Mouse (Mus musculus) CH12.LX (cell line): ENCODE measurements around the gene Gsdma3. TPM values are rescaled to one million over a fixed set of nuclear protein-coding genes. Genes with fewer than 3 reads are reported as not detected.

Experiments used
- DNase-seq: peaks from one replicate; pipeline ENCODE4 v3.0.0-alpha.2; 2013; ENCODE audit errors: extremely low read depth
- H3K27ac ChIP-seq: 2 replicates; pipeline ENCODE4 v1.5.1; 2012; ENCODE audit warnings: low read depth, mild to moderate bottlenecking, control low read depth, moderate library complexity; ENCODE audit not compliant: insufficient read depth
- H3K27me3 ChIP-seq: replicated peaks from 2 replicates; pipeline ENCODE3; 2012; ENCODE audit warnings: inconsistent platforms
- H3K36me3 ChIP-seq, 2 experiments: replicated peaks in 1 of 2; 2 replicates each; pipeline versions ENCODE3 to v1.6.1; 2012; ENCODE audit warnings: inconsistent platforms in 1 of 2, low read length in 1 of 2, mild to moderate bottlenecking in 1 of 2, mixed read lengths in 1 of 2, moderate library complexity in 1 of 2; ENCODE audit not compliant: control insufficient read depth in 1 of 2, insufficient read depth in 1 of 2
- H3K4me1 ChIP-seq, 2 experiments: 2 replicates each; pipeline ENCODE4 v1.6.1; 2012; ENCODE audit warnings: inconsistent platforms in 1 of 2, moderate library complexity in 1 of 2; ENCODE audit not compliant: insufficient read depth in 2 of 2, control insufficient read depth in 1 of 2
- H3K4me2 ChIP-seq: 2 replicates; pipeline ENCODE4 v1.6.1; 2012; ENCODE audit warnings: low read depth, mild to moderate bottlenecking, control low read depth; ENCODE audit not compliant: poor library complexity, insufficient read depth, severe bottlenecking
- H3K4me3 ChIP-seq, 3 experiments: fragments of 150-350 bp in 1 of 3; sonication (generic) in 1 of 3; replicated peaks in 1 of 3; 2 replicates each; pipeline versions ENCODE3 to v1.5.1; 2011 to 2012; ENCODE audit warnings: low read depth in 2 of 3, low read length in 2 of 3, mild to moderate bottlenecking in 2 of 3, moderate library complexity in 2 of 3, control low read depth in 1 of 3, improper control_type of control experiment in 1 of 3, inconsistent platforms in 1 of 3, mixed read lengths in 1 of 3; ENCODE audit not compliant: poor library complexity in 1 of 3
- H3K79me2 ChIP-seq: replicated peaks from 2 replicates; pipeline ENCODE4 v1.6.1; 2012; ENCODE audit warnings: mild to moderate bottlenecking, moderate library complexity; ENCODE audit not compliant: control insufficient read depth, poor library complexity, insufficient read depth, severe bottlenecking; ENCODE audit errors: extremely low read depth
- H3K9ac ChIP-seq: 2 replicates; pipeline ENCODE4 v1.6.1; 2012; ENCODE audit warnings: low read depth, mild to moderate bottlenecking, control low read depth, moderate library complexity; ENCODE audit not compliant: insufficient read depth
- H3K9me3 ChIP-seq: replicated peaks from 2 replicates; pipeline ENCODE3; 2012; ENCODE audit warnings: low read length, inconsistent platforms, mixed read lengths
- BHLHE40 ChIP-seq: IDR thresholded peaks from 2 replicates; pipeline ENCODE4 v1.6.1; 2011; ENCODE audit warnings: mild to moderate bottlenecking, low read depth, low read length, improper control_type of control experiment
- ETS1 ChIP-seq: conservative IDR thresholded peaks from 2 replicates; pipeline ENCODE4 v1.6.1; 2012; ENCODE audit warnings: low read depth, mild to moderate bottlenecking, inconsistent platforms, low read length, improper control_type of control experiment, moderate library complexity
- GABPA ChIP-seq: IDR thresholded peaks from 2 replicates; pipeline ENCODE4 v1.6.1; 2012; ENCODE audit warnings: low read depth, low read length, improper control_type of control experiment, inconsistent platforms; ENCODE audit not compliant: insufficient replicate concordance
- JUN ChIP-seq: IDR thresholded peaks from 2 replicates; pipeline ENCODE4 v1.6.1; 2011; ENCODE audit warnings: low read depth, mild to moderate bottlenecking, low read length, improper control_type of control experiment, moderate library complexity; ENCODE audit not compliant: insufficient read depth
- MAX ChIP-seq: IDR thresholded peaks from 2 replicates; pipeline ENCODE4 v1.6.1; 2011; ENCODE audit warnings: low read length, improper control_type of control experiment
- MXI1 ChIP-seq: IDR thresholded peaks from 2 replicates; pipeline ENCODE4 v1.6.1; 2011; ENCODE audit warnings: mild to moderate bottlenecking, low read depth, low read length, improper control_type of control experiment
- MYC ChIP-seq: IDR thresholded peaks from 2 replicates; pipeline ENCODE4 v1.6.1; 2011; ENCODE audit warnings: low read depth, mild to moderate bottlenecking, improper control_type of control experiment, low read length
- NRF1 ChIP-seq: IDR thresholded peaks from 2 replicates; pipeline ENCODE4 v1.6.1; 2014; ENCODE audit warnings: low read depth, mild to moderate bottlenecking, inconsistent platforms, low read length, improper control_type of control experiment, moderate library complexity
- PAX5 ChIP-seq: IDR thresholded peaks from 2 replicates; pipeline ENCODE4 v1.6.1; 2012; ENCODE audit warnings: low read length, inconsistent platforms, mixed read lengths
- TBP ChIP-seq: conservative IDR thresholded peaks from 2 replicates; pipeline ENCODE4 v1.6.1; 2011; ENCODE audit warnings: low read depth, low read length, improper control_type of control experiment
- USF2 ChIP-seq: conservative IDR thresholded peaks from 2 replicates; pipeline ENCODE4 v1.6.1; 2011; ENCODE audit warnings: low read depth, low read length, improper control_type of control experiment
- ZC3H11A ChIP-seq: IDR thresholded peaks from 2 replicates; pipeline ENCODE4 v1.6.1; 2012; ENCODE audit warnings: low read depth, mild to moderate bottlenecking, inconsistent platforms, low read length, improper control_type of control experiment
- ZKSCAN1 ChIP-seq: IDR thresholded peaks from 2 replicates; pipeline ENCODE4 v1.6.1; 2012; ENCODE audit warnings: low read depth, inconsistent platforms, low read length, improper control_type of control experiment, borderline replicate concordance
- dilution Hi-C: fragments of 300-500 bp; cut with MboI; formaldehyde crosslinking; loops from 2 replicates; pipeline ENCODE4 v1.14.3; 2020; ENCODE audit warnings: low sequenced_read_pairs; ENCODE audit not compliant: extremely low pct_unique_long_range_greater_than_20kb, extremely low pct_ligation_motif_present
- in situ Hi-C: fragments of 300-500 bp; cut with MboI; formaldehyde crosslinking; loops from 3 replicates; pipeline ENCODE4 v1.14.3; 2019; ENCODE audit warnings: low sequenced_read_pairs, low pct_ligation_motif_present, low pct_unique_long_range_greater_than_20kb, mixed read lengths
- polyA plus RNA-seq: library from polyadenylated mRNA; unstranded; fragments of >175 nt; gene quantifications from 2 replicates; pipeline ENCODE4 v1.2.1, GENCODE M21; 2012; ENCODE audit warnings: low read depth; ENCODE audit not compliant: insufficient read length
- total RNA-seq, 2 experiments: library from RNA; depleted of rRNA; stranded (reverse); fragments of 300-350 nt in 1 of 2; fragments of >200 nt in 1 of 2; gene quantifications; 2 replicates each; pipeline ENCODE4 v1.2.3; 2012 to 2014

The Gsdma3 gene
- total and polyA plus RNA-seq, 3 experiments = not detected

GRCm38 (mm10) chr11:98590548-98591445 lies 35.4 kb upstream of the Gsdma3 start:
- Histone ChIP-seq H3K9me3 (no peaks in the 10 kb centered on the region), H3K4me2 (no peak overlapping the region), H3K4me1 (peaks cover 14 to 34% of the 10 kb centered on the region in 2 experiments), H3K27ac (no peak overlapping the region), H3K9ac (no peak overlapping the region), H3K4me3 (no peak overlapping the region), H3K27me3 (peaks cover 39% of the 10 kb centered on the region), H3K36me3 (no peaks in the 10 kb centered on the region)
- no peak for DNase-seq
- in situ Hi-C loops = no loop called here
- TF ChIP-seq JUN = no peak
- no peak for TF ChIP-seq TBP
- TF ChIP-seq ZKSCAN1 = no peak
- no peak for TF ChIP-seq MXI1
- TF ChIP-seq ZC3H11A = no peak
- TF ChIP-seq PAX5 = no peak
- TF ChIP-seq USF2 = no peak
- TF ChIP-seq ETS1 = no peak
- TF ChIP-seq NRF1 = no peak
- no peak for TF ChIP-seq BHLHE40
- TF ChIP-seq GABPA = no peak
- TF ChIP-seq MAX = no peak
- TF ChIP-seq, all 38 proteins: peak for 0
- dilution Hi-C loops = no loop called here
- peaks cover 9% of the 10 kb centered on the region for H3K79me2 ChIP-seq

DNA sequence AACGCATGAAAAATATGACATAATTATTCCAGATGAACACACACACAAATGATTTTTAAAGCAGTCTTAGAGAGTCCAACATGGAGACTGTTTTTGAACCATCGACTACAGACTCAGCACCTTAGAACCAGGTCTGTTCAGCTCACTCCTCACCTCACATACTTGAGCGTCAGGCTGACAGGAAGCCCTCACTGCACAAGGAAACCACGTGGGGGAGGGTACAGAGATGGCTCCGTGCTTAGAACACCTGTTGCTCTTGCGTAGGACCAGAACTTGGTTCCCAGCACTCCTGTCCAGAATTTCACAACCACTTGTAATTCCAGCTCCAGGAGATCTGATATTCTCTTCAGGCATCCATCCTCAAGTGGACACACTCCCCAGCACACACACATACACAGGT lies 31.1 kb upstream of the Gsdma3 start:
- Histone ChIP-seq H3K4me3 (no peak overlapping the region), H3K79me2 (no peaks in the 10 kb centered on the region), H3K4me2 (no peak overlapping the region), H3K36me3 (no peaks in the 10 kb centered on the region), H3K9ac (no peak overlapping the region), H3K27me3 (peaks cover 51% of the 10 kb centered on the region), H3K27ac (no peak overlapping the region), H3K4me1 (peaks cover 14 to 23% of the 10 kb centered on the region in 2 experiments), H3K9me3 (no peaks in the 10 kb centered on the region)
- TF ChIP-seq MAX (0 out of 2 replicates have a peak, but pooled peaks have one; percentile 33), ZKSCAN1 (no peak), BHLHE40 (no peak), MYC (0 out of 2 replicates have a peak, but pooled peaks have one; percentile 14)
- DNase-seq = no peak
- dilution Hi-C loops (no loop called here), in situ Hi-C loops (no loop called here)
